Mouse (Mus musculus) heart, adult 2 months (tissue): Measurements from ENCODE around the gene Kri1. TPM values are rescaled to one million over a fixed set of nuclear protein-coding genes. Genes with fewer than 3 reads are reported as not detected.
"Not testable (repeated sequence)": the region's sequence is repeated elsewhere in the genome, so short reads cannot be mapped to it uniquely, and the experiment has no call there.

Experiments
- DNase-seq, 2 experiments: peaks; one replicate each; pipeline ENCODE4 v3.0.0; 2021
- H3K27ac ChIP-seq: fragments of 200-600 bp; 2 replicates; pipeline ENCODE4 v1.8.1; 2022
- H3K27me3 ChIP-seq: fragments of 200-500 bp; 2 replicates; pipeline ENCODE4 v1.6.1; 2012; ENCODE audit warnings: mild to moderate bottlenecking, low read length, inconsistent platforms, mixed read lengths; ENCODE audit not compliant: control insufficient read depth, insufficient read depth
- H3K36me3 ChIP-seq: fragments of 200-500 bp; 2 replicates; pipeline ENCODE4 v1.6.1; 2012; ENCODE audit warnings: low read length, inconsistent platforms; ENCODE audit not compliant: control insufficient read depth, insufficient read depth
- H3K4me1 ChIP-seq: fragments of 200-500 bp; 2 replicates; pipeline ENCODE4 v1.6.1; 2011; ENCODE audit warnings: low read length; ENCODE audit not compliant: control insufficient read depth, insufficient read depth
- H3K4me3 ChIP-seq: fragments of 200-600 bp; 2 replicates; pipeline ENCODE4 v1.8.1; 2022
- H3K79me2 ChIP-seq: fragments of 200-500 bp; replicated peaks from 2 replicates; pipeline ENCODE4 v1.6.1; 2012; ENCODE audit warnings: mild to moderate bottlenecking, inconsistent platforms, low read length, moderate library complexity, mixed read lengths; ENCODE audit not compliant: control insufficient read depth, insufficient read depth
- H3K9ac ChIP-seq: fragments of 200-500 bp; 2 replicates; pipeline ENCODE4 v1.6.1; 2012; ENCODE audit warnings: low read depth, mild to moderate bottlenecking, control low read depth, inconsistent platforms, low read length, mixed read lengths
- CTCF ChIP-seq: fragments of 200-600 bp; IDR thresholded peaks from 2 replicates; pipeline ENCODE4 v1.8.1; 2022; ENCODE audit warnings: antibody characterized with exemption, mild to moderate bottlenecking, moderate library complexity
- EP300 ChIP-seq: fragments of 200-500 bp; IDR thresholded peaks from 2 replicates; pipeline ENCODE4 v1.6.1; 2011; ENCODE audit warnings: low read depth, low read length, control low read depth; ENCODE audit not compliant: insufficient read depth
- POLR2A ChIP-seq: fragments of 200-500 bp; IDR thresholded peaks from 2 replicates; pipeline ENCODE4 v1.6.1; 2011; ENCODE audit warnings: mild to moderate bottlenecking, low read depth, low read length, control low read depth; ENCODE audit not compliant: insufficient read depth
- WGBS: fragments of 180-500 bp; shearing (Covaris S2); methylation state at CpG from one replicate; pipeline ENCODE4 v1.1.7; 2018; 5-methylcytosine and 5-hydroxymethylcytosine counted together
- intact Hi-C: fragments of 180-260 bp; cut with DNase I; formaldehyde crosslinking; loops from one replicate; pipeline ENCODE4 v1.15.1; 2025
- polyA plus RNA-seq: library from polyadenylated mRNA; depleted of rRNA; stranded (reverse); fragments of >200 nt; gene quantifications from 2 replicates; pipeline ENCODE4 v1.2.3, GENCODE M21; 2012
- total RNA-seq, 2 experiments: library from RNA; stranded (reverse); gene quantifications; 2 replicates each; pipeline ENCODE4 v1.2.3; 2021

Gene Kri1
- total and polyA plus RNA-seq, 3 experiments: 12.8 to 16.8 (median 16.3) TPM

- WGBS: 40% methylated on average over 2 of the region's 2 CpGs
- no peak overlapping the region for H3K4me3 ChIP-seq
- H3K27ac ChIP-seq: no peak overlapping the region
- H3K4me1 ChIP-seq: peaks cover 4% of the 10 kb centered on the region; the same call in 1 of the 2 replicates
- H3K27me3 ChIP-seq: no peaks in the 10 kb centered on the region
- DNase-seq: no peak
- no peaks in the 10 kb centered on the region; the same call in 1 of the 2 replicates for H3K36me3 ChIP-seq
- intact Hi-C loops: no loop called here
- TF ChIP-seq CTCF: no peak
- no peak for TF ChIP-seq EP300
- no peak for TF ChIP-seq POLR2A
- H3K79me2 ChIP-seq: no peaks in the 10 kb centered on the region
- no peak overlapping the region for H3K9ac ChIP-seq
These were observed 25.9 kb downstream of the Kri1 start for GRCm38 (mm10) chr9:21261831-21262230.

- Histone ChIP-seq H3K79me2 (no peaks in the 10 kb centered on the region), H3K9ac (no peak overlapping the region), H3K27me3 (no peaks in the 10 kb centered on the region), H3K27ac (no peak overlapping the region), H3K4me1 (peaks cover 4% of the 10 kb centered on the region; the same call in 1 of the 2 replicates), H3K4me3 (no peak overlapping the region), H3K36me3 (no peaks in the 10 kb centered on the region)
- TF ChIP-seq CTCF (no peak), POLR2A (no peak), EP300 (no peak)
- intact Hi-C loops: no loop called here
- no peak for DNase-seq
- 81% methylated on average over 6 of the region's 6 CpGs for WGBS
These were observed 27.2 kb downstream of the Kri1 start for GRCm38 (mm10) chr9:21260491-21261040.

GRCm38 (mm10) chr9:21256349-21256748 lies 31.4 kb downstream of the Kri1 start:
- H3K27ac ChIP-seq, DNase-seq, H3K4me1 ChIP-seq, H3K79me2 ChIP-seq, H3K27me3 ChIP-seq, H3K9ac ChIP-seq, H3K36me3 ChIP-seq, H3K4me3 ChIP-seq, intact Hi-C loops: not testable (repeated sequence)
- WGBS: 72% methylated on average over 4 of the region's 4 CpGs

GRCm38 (mm10) chr9:21254690-21255089 lies 33.1 kb downstream of the Kri1 start:
- Histone ChIP-seq H3K36me3 (no peaks in the 10 kb centered on the region), H3K4me3 (no peak overlapping the region)
- TF ChIP-seq EP300 (no peak), CTCF (no peak), POLR2A (no peak)

GRCm38 (mm10) chr9:21251116-21251735 lies 36.5 kb downstream of the Kri1 start:
- intact Hi-C loops: no loop called here
- Histone ChIP-seq H3K36me3 (no peaks in the 10 kb centered on the region), H3K9ac (no peak overlapping the region), H3K4me3 (no peak overlapping the region), H3K79me2 (no peaks in the 10 kb centered on the region), H3K27ac (no peak overlapping the region), H3K27me3 (peaks cover 3% of the 10 kb centered on the region; the same call in 1 of the 2 replicates), H3K4me1 (peaks cover 2% of the 10 kb centered on the region; the same call in 1 of the 2 replicates)
- TF ChIP-seq CTCF (no peak), EP300 (no peak), POLR2A (no peak)
- 70% methylated on average over 13 of the region's 13 CpGs for WGBS
- DNase-seq: no peak

More at GRCm38 (mm10) chr9:21254690-21255089, 33.1 kb downstream of the Kri1 start:
- DNase-seq: no peak
- peaks cover 2% of the 10 kb centered on the region; the same call in 1 of the 2 replicates for H3K4me1 ChIP-seq
- intact Hi-C loops: no loop called here
- H3K9ac ChIP-seq: no peak overlapping the region
- no peak overlapping the region for H3K27ac ChIP-seq
- no peaks in the 10 kb centered on the region for H3K27me3 ChIP-seq
- H3K79me2 ChIP-seq: no peaks in the 10 kb centered on the region

GRCm38 (mm10) chr9:21250509-21250908 lies 37.3 kb downstream of the Kri1 start:
- Histone ChIP-seq H3K27me3 (peaks cover 3% of the 10 kb centered on the region; the same call in 1 of the 2 replicates), H3K27ac (no peak overlapping the region), H3K4me3 (no peak overlapping the region), H3K4me1 (peaks cover 2% of the 10 kb centered on the region; the same call in 1 of the 2 replicates), H3K36me3 (no peaks in the 10 kb centered on the region), H3K79me2 (no peaks in the 10 kb centered on the region), H3K9ac (no peak overlapping the region)
- TF ChIP-seq POLR2A (no peak), CTCF (no peak), EP300 (0 out of 2 replicates have a peak, but pooled peaks have one; percentile 20)
- DNase-seq: peak in 1 of 2 experiments; percentile 46
- intact Hi-C loops: no loop called here
- 46% methylated on average over 2 of the region's 2 CpGs for WGBS
